Mouse (Mus musculus) large intestine, adult 2 months (tissue): ENCODE measurements around the gene Mgarp. TPM values are rescaled to one million over a fixed set of nuclear protein-coding genes. Genes with fewer than 3 reads are reported as not detected.
"Not testable (repeated sequence)": the region's sequence is repeated elsewhere in the genome, so short reads cannot be mapped to it uniquely, and the experiment has no call there.

ENCODE experiments used
- DNase-seq: peaks from one replicate; pipeline ENCODE4 v3.0.0-alpha.2; 2012; ENCODE audit warnings: low read depth, low spot score
- WGBS: fragments of 180-500 bp; shearing (Covaris S2); methylation state at CpG from one replicate; pipeline ENCODE4 v1.1.7; 2018; 5-methylcytosine and 5-hydroxymethylcytosine counted together
- polyA plus RNA-seq: library from polyadenylated mRNA; depleted of rRNA; stranded (reverse); fragments of >200 nt; gene quantifications from 2 replicates; pipeline ENCODE4 v1.2.3, GENCODE M21; 2012

Mgarp gene
- polyA plus RNA-seq, 1 experiment, result 0.72 TPM

DNA sequence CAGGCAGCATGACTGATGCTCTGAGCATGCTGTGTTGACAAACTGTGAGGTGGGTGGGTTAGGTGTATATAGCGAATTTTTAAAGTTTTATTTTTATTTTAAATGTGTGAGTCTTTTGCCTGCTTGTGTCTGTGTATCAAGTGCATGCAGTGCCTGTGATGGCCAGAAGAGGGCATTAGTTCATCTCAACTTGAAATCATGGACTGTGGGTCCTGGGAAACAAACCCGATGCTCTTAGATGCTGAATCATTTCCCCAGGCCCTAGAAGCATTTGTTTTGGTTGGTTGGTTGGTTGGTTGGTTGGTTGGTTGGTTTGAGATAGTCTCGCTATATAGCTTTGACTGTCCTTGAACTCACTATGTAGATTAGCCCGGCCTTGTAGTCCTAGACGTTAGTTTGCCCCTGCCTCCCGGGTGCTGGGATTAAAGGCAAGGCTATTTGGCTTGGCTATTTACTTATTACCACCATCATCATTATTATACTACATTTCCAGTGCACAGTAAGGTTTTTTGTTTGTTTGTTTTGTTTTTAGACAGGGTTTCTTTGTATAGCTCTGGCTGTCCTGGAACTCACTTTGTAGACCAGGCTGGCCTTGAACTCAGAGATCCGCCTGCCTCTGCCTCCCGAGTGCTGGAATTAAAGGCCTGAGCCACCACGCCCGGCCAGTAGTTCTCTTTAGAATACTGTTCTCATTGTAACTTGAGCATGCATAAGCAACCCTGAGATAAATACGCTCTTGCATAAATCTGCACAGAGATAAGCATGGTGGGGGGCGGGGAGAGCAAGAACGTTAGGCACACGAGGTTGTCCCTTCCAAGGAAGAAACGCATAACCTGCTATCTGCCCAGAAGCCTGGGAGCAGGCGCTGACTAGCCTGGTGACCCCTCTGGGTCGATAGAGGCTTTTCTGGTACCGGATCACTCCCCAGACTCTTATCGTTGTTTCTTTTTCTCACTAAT, 21.0 kb downstream of the Mgarp start:
- DNase-seq, result no peak
- WGBS, result 80% methylated on average over 19 of the region's 19 CpGs

- 62% methylated on average over 5 of the region's 5 CpGs for WGBS
- no peak for DNase-seq
Observed at GRCm38 (mm10) chr3:51373544-51373943, 23.0 kb downstream of the Mgarp start.

DNA sequence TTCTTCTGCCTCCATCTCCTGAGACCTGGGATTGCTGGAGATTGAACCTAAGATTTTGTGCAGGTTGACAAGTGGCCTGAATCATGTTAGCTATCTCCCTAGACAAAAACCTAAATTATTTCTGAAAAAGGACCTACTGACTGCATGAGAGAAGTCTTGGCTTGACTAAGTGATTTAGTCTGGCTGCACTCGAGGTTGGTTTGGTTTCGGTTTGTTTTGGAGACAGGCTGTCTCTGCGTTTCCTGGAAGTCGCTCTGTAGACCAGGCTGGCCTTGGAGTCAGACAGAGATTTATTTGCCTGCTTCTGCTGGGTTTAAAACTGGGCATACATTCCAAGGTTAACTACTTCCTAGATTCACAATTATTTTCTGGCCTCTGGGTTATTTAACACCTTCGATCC, 23.7 kb downstream of the Mgarp start:
- no peak for DNase-seq

GRCm38 (mm10) chr3:51371826-51372225, 24.7 kb downstream of the Mgarp start:
- DNase-seq, result no peak

More for the DNA sequence above, 23.7 kb downstream of the Mgarp start:
- WGBS, result 12% methylated on average over 5 of the region's 5 CpGs

GRCm38 (mm10) chr3:51368011-51368410, 28.5 kb downstream of the Mgarp start:
- DNase-seq, result no peak
- WGBS, result 65% methylated on average over 4 of the region's 4 CpGs

More at GRCm38 (mm10) chr3:51371826-51372225, 24.7 kb downstream of the Mgarp start:
- WGBS, result 76% methylated on average over 2 of the region's 2 CpGs

GRCm38 (mm10) chr3:51366926-51367325, 29.6 kb downstream of the Mgarp start:
- DNase-seq, result no peak
- 74% methylated on average over 4 of the region's 4 CpGs for WGBS

DNA sequence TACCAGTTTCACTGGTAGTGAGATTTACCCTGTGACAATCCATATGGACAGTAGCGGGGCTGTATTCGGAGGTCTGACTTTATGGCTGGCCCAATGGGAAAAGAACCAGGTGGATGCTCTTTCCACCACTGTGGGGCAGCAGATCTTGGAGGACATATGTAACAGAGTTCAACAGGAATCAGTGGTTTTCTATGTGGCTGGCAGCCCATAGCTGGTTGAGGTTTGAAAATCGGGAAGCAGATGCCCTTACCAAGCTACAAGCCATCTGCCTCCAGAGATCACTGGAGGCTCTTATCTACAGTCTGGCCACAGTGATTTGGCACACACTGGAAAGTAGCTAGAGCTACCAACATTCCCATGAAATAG, 31.0 kb downstream of the Mgarp start:
- DNase-seq, result no peak
- 4% methylated on average over 3 of the region's 3 CpGs for WGBS

GRCm38 (mm10) chr3:51364703-51365516, 31.6 kb downstream of the Mgarp start:
- DNase-seq, result no peak
- 7% methylated on average over 31 of the region's 31 CpGs for WGBS

DNA sequence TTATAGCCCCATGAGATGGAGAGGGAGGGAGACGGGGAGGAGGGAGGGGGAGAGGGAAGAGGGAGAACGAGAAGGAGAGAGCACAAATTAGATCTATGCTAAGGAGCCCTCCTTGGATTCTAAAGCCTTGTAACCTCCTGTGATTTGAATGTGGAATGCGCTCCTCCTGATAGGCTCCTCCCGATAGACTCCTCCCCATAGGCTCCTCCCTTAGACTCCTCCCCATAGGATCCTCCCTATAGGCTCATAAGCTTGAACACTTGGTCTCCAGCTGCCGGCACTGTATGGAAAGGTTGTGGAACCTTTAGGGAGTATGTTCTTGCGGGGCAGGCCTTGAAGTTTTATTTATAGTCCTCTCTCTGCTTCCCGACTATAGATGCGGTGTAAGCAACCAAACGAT, 35.5 kb downstream of the Mgarp start:
- whole genome bisulfite sequencing, result 38% methylated on average over 9 of the region's 9 CpGs
- DNase-seq, result no peak

DNA sequence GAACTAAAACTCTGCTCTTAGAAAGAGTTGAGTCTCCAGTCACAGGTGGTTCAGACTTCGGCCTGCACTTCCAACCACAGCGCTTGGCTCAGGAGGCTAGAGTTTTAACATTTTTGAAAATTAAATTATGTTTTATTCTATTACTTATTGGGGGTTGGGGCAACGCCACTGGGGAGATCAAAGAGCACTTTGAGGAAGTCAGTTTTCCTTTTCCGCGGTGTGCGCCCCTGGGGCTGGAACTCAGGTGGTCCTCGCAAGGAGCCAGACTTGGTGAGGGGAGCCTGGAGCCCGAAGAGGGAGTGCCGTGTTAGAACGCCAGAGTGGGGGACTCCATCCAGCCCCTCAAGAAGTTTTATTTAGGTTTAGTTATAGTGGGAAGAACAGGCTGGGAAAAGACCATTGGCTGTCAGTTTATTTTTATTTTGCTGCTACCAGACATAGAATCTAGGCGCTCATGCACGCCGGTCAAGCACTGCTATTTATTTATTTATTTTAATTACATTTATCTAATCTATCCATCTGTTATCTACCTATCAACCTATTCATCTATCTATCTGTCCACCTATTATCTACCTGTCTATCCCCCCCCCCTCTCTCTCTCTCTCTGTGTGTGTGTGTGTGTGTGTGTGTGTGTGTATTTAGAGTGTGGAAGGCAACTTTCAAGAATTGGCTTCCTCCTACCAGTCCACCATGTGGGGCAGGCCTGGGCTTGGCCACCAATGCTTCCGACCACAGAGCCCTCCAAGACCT, 36.8 kb downstream of the Mgarp start:
- 70% methylated on average over 14 of the region's 14 CpGs for WGBS
- no peak for DNase-seq

GRCm38 (mm10) chr3:51358660-51359557, 37.6 kb downstream of the Mgarp start:
- no peak for DNase-seq
- WGBS, result 2% methylated on average over 50 of the region's 50 CpGs

DNA sequence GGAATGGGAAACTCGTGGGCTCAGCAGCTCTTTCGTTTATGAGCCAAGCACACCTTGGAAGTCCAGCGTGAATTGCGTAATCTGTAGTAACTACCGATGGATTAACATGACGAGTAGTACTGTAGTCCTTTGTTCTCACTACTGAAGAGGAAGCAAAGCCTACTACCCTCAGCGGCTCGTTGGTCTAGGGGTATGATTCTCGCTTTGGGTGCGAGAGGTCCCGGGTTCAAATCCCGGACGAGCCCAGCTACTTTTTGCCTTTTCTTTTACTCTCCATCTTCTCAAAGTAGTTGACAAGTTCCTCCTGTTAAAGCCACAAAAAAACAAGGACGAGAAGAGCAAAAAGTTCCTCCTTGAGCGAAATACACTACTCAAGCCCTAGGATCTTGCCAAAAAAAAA, 38.4 kb downstream of the Mgarp start:
- no peak for DNase-seq
- 3% methylated on average over 15 of the region's 15 CpGs for WGBS

- DNase-seq, result no peak
- WGBS, result 26% methylated on average over 14 of the region's 14 CpGs
Observed at GRCm38 (mm10) chr3:51357624-51358023, 38.9 kb downstream of the Mgarp start.

GRCm38 (mm10) chr3:51357078-51357477, 39.5 kb downstream of the Mgarp start:
- WGBS, result 25% methylated on average over 5 of the region's 5 CpGs
- no peak for DNase-seq

DNA sequence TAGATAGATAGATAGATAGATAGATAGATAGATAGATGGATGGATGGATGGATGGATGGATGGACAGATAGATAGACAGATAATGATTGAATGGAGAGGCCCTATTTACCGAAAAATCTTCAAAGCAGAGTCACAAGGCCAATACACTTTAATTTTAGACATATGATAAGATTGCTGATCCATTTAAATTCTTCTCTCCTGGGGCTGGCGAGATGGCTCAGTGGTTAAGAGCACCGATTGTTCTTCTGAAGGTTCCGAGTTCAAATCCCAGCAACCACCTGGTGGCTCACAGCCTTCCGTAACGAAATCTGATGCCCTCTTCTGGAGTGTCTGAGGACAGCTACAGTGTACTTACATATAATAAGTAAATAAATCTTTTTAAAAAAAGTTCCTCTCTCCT, 41.6 kb downstream of the Mgarp start:
- WGBS, result 89% methylated on average over 6 of the region's 6 CpGs
- DNase-seq, result not testable (repeated sequence)

DNA sequence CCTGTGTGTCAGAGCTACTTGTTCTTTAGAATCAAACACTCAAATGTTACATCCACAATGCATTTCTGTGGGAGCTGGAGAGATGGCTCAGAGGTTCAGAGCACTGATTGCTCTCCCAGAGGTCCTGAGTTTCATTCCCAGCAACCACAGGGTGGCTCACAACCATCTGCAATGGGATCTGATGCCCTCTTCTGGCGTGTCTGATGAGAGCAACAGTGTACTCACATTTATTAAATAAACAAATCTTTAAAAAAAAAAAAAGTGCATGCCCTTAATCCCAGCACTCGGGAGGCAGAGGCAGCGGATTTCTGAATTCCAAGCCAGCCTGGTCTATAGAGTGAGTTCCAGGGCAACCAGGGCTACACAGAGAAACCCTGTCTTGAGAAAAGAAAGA, 42.5 kb downstream of the Mgarp start:
- WGBS, result 69% methylated on average over 3 of the region's 3 CpGs
- DNase-seq, result no peak

GRCm38 (mm10) chr3:51353325-51354033, 43.1 kb downstream of the Mgarp start:
- DNase-seq, result no peak
- 73% methylated on average over 4 of the region's 4 CpGs for WGBS

- 72% methylated on average over 3 of the region's 3 CpGs for WGBS
- DNase-seq, result no peak
Observed at GRCm38 (mm10) chr3:51350806-51351205, 45.7 kb downstream of the Mgarp start.
